Mouse (Mus musculus) testis, adult 2 months (tissue): Measurements from ENCODE around the gene Mrps12.

Source experiments
- CTCF ChIP-seq: fragments of 200-500 bp; IDR thresholded peaks from 2 replicates; pipeline ENCODE4 v1.5.1; 2012; ENCODE audit warnings: low read depth, mild to moderate bottlenecking, inconsistent platforms, low read length, moderate library complexity; ENCODE audit not compliant: control insufficient read depth, insufficient read depth, insufficient replicate concordance
- POLR2A ChIP-seq: fragments of 200-500 bp; IDR thresholded peaks from 2 replicates; pipeline ENCODE4 v1.6.1; 2012; ENCODE audit warnings: low read depth, mild to moderate bottlenecking, inconsistent platforms, low read length, moderate library complexity; ENCODE audit not compliant: control insufficient read depth

- TF ChIP-seq CTCF: no peak
- TF ChIP-seq POLR2A: no peak
These were observed 8.3 kb upstream of the Mrps12 start for GRCm38 (mm10) chr7:28749935-28750334.
